Mouse (Mus musculus): Measurements from ENCODE around the gene Hyal3. TPM values are rescaled to one million over a fixed set of nuclear protein-coding genes. Genes with fewer than 3 reads are reported as not detected.

The Hyal3 gene
- polyA plus RNA-seq, 1 experiment from 2014 or later, result 1.5 TPM

GRCm38 (mm10) chr9:107579023-107579900, 1.4 kb upstream of the Hyal3 start:
- peaks cover 7% of the 10 kb centered on the region; the same call in 1 of the 2 replicates for H3K36me3 ChIP-seq (ENCODE audit: control insufficient read depth, insufficient read depth, low read length)
- H3K27me3 ChIP-seq (replicated peaks; ENCODE audit: control insufficient read depth, insufficient read depth, low read length), result no peaks in the 10 kb centered on the region
- H3K4me1 ChIP-seq (replicated peaks; ENCODE audit: control insufficient read depth, insufficient read depth, low read length), result peaks cover 35% of the 10 kb centered on the region
- WGBS, result 95% methylated on average over 14 of the region's 14 CpGs
- H3K4me2 ChIP-seq, result no peak overlapping the region
- H3K9ac ChIP-seq (ENCODE audit: low read depth, low read length), result no peak overlapping the region
- H3K9me3 ChIP-seq (ENCODE audit: control insufficient read depth, low read length), result no peaks in the 10 kb centered on the region
- no peak overlapping the region for H3K27ac ChIP-seq (ENCODE audit: low read depth, low read length)
- ATAC-seq (replicated peaks; ENCODE audit: low FRiP score) (no peak), DNase-seq (ENCODE audit: low spot score) (no peak)
- no peak overlapping the region for H3K4me3 ChIP-seq (ENCODE audit: low read depth, low read length)

- Histone ChIP-seq H3K27me3 (replicated peaks; ENCODE audit: control insufficient read depth, insufficient read depth, low read length) (no peaks in the 10 kb centered on the region), H3K4me1 (replicated peaks; ENCODE audit: control insufficient read depth, insufficient read depth, low read length) (peaks cover 32% of the 10 kb centered on the region), H3K27ac (ENCODE audit: low read depth, low read length) (peak overlapping the region; percentile 95), H3K4me3 (ENCODE audit: low read depth, low read length) (peak overlapping the region; percentile 60), H3K9me3 (ENCODE audit: control insufficient read depth, low read length) (no peaks in the 10 kb centered on the region), H3K36me3 (ENCODE audit: control insufficient read depth, insufficient read depth, low read length) (peaks cover 7% of the 10 kb centered on the region; the same call in 1 of the 2 replicates), H3K4me2 (peak overlapping the region; percentile 89), H3K9ac (ENCODE audit: low read depth, low read length) (peak overlapping the region; percentile 86)
- WGBS, result 52% methylated on average over 4 of the region's 4 CpGs
- DNase-seq (ENCODE audit: low spot score) (no peak), ATAC-seq (replicated peaks; ENCODE audit: low FRiP score) (no peak)
Measured at GRCm38 (mm10) chr9:107581584-107581983, 966 bp downstream of the Hyal3 start.

- DNase-seq (ENCODE audit: low spot score), result no peak
- peak overlapping the region; percentile 34; the same call in 1 of the 2 replicates for H3K27ac ChIP-seq (ENCODE audit: low read depth, low read length)
- no peaks in the 10 kb centered on the region for H3K9me3 ChIP-seq (ENCODE audit: control insufficient read depth, low read length)
- peaks cover 7% of the 10 kb centered on the region; the same call in 1 of the 2 replicates for H3K36me3 ChIP-seq (ENCODE audit: control insufficient read depth, insufficient read depth, low read length)
- peaks cover 27% of the 10 kb centered on the region for H3K4me1 ChIP-seq (replicated peaks; ENCODE audit: control insufficient read depth, insufficient read depth, low read length)
- WGBS, result 88% methylated on average over 7 of the region's 7 CpGs
- H3K4me3 ChIP-seq (ENCODE audit: low read depth, low read length), result 0 out of 2 replicates have a peak overlapping the region, but pooled peaks have one; percentile 5
- H3K4me2 ChIP-seq, result peak overlapping the region; percentile 89
- H3K9ac ChIP-seq (ENCODE audit: low read depth, low read length), result peak overlapping the region; percentile 86
- ATAC-seq (replicated peaks; ENCODE audit: low FRiP score), result no peak
- H3K27me3 ChIP-seq (replicated peaks; ENCODE audit: control insufficient read depth, insufficient read depth, low read length), result no peaks in the 10 kb centered on the region
Measured at GRCm38 (mm10) chr9:107582509-107583062, 2.0 kb downstream of the Hyal3 start.

- 89% methylated on average over 14 of the region's 14 CpGs for WGBS
- no peak overlapping the region for H3K4me2 ChIP-seq
- no peak overlapping the region for H3K9ac ChIP-seq (ENCODE audit: low read depth, low read length)
- no peaks in the 10 kb centered on the region for H3K9me3 ChIP-seq (ENCODE audit: control insufficient read depth, low read length)
- DNase-seq (ENCODE audit: low spot score) (no peak), ATAC-seq (replicated peaks; ENCODE audit: low FRiP score) (no peak)
- H3K36me3 ChIP-seq (ENCODE audit: control insufficient read depth, insufficient read depth, low read length), result peaks cover 7% of the 10 kb centered on the region; the same call in 1 of the 2 replicates
- H3K4me1 ChIP-seq (replicated peaks; ENCODE audit: control insufficient read depth, insufficient read depth, low read length), result peaks cover 27% of the 10 kb centered on the region
- no peak overlapping the region for H3K4me3 ChIP-seq (ENCODE audit: low read depth, low read length)
- no peaks in the 10 kb centered on the region for H3K27me3 ChIP-seq (replicated peaks; ENCODE audit: control insufficient read depth, insufficient read depth, low read length)
- no peak overlapping the region for H3K27ac ChIP-seq (ENCODE audit: low read depth, low read length)
Measured at GRCm38 (mm10) chr9:107583174-107583573, 2.6 kb downstream of the Hyal3 start.

GRCm38 (mm10) chr9:107586504-107586903, 5.9 kb downstream of the Hyal3 start:
- Histone ChIP-seq H3K36me3 (ENCODE audit: control insufficient read depth, insufficient read depth, low read length) (peaks cover 26% of the 10 kb centered on the region), H3K9ac (ENCODE audit: low read depth, low read length) (peak overlapping the region; percentile 69), H3K4me2 (peak overlapping the region; percentile 65), H3K27ac (ENCODE audit: low read depth, low read length) (peak overlapping the region; percentile 97), H3K9me3 (ENCODE audit: control insufficient read depth, low read length) (no peaks in the 10 kb centered on the region), H3K27me3 (replicated peaks; ENCODE audit: control insufficient read depth, insufficient read depth, low read length) (no peaks in the 10 kb centered on the region), H3K4me1 (replicated peaks; ENCODE audit: control insufficient read depth, insufficient read depth, low read length) (peaks cover 47% of the 10 kb centered on the region), H3K4me3 (ENCODE audit: low read depth, low read length) (peak overlapping the region; percentile 91)
- 84% methylated on average over 5 of the region's 5 CpGs for WGBS
- no peak for ATAC-seq (replicated peaks; ENCODE audit: low FRiP score)
- no peak for DNase-seq (ENCODE audit: low spot score)

GRCm38 (mm10) chr9:107586974-107587832, 6.6 kb downstream of the Hyal3 start, which contains the start of gene Ifrd2:
Ifrd2 (plus strand) TSS chr9:107587642.
- Histone ChIP-seq H3K36me3 (ENCODE audit: control insufficient read depth, insufficient read depth, low read length) (peaks cover 33% of the 10 kb centered on the region), H3K4me2 (peak within 1 kb of the TSS; percentile 83), H3K9ac (ENCODE audit: low read depth, low read length) (peak within 1 kb of the TSS; percentile 96), H3K4me3 (ENCODE audit: low read depth, low read length) (peak within 1 kb of the TSS; percentile 91), H3K27me3 (replicated peaks; ENCODE audit: control insufficient read depth, insufficient read depth, low read length) (no peaks in the 10 kb centered on the region), H3K4me1 (replicated peaks; ENCODE audit: control insufficient read depth, insufficient read depth, low read length) (peaks cover 41% of the 10 kb centered on the region), H3K27ac (ENCODE audit: low read depth, low read length) (peak within 1 kb of the TSS; percentile 98), H3K9me3 (ENCODE audit: control insufficient read depth, low read length) (no peaks in the 10 kb centered on the region)
- ATAC-seq (replicated peaks; ENCODE audit: low FRiP score) (peak; percentile 94), DNase-seq (ENCODE audit: low spot score) (peak; percentile 94)
- WGBS, result 11% methylated on average over 46 of the region's 46 CpGs

GRCm38 (mm10) chr9:107587833-107588639, 7.4 kb downstream of the Hyal3 start:
- ATAC-seq (replicated peaks; ENCODE audit: low FRiP score) (0 out of 2 replicates have a peak, but pooled peaks have one; percentile 13), DNase-seq (ENCODE audit: low spot score) (no peak)
- H3K36me3 ChIP-seq (ENCODE audit: control insufficient read depth, insufficient read depth, low read length), result peaks cover 35% of the 10 kb centered on the region
- peak overlapping the region; percentile 98 for H3K27ac ChIP-seq (ENCODE audit: low read depth, low read length)
- no peaks in the 10 kb centered on the region for H3K27me3 ChIP-seq (replicated peaks; ENCODE audit: control insufficient read depth, insufficient read depth, low read length)
- H3K9me3 ChIP-seq (ENCODE audit: control insufficient read depth, low read length), result no peaks in the 10 kb centered on the region
- H3K4me3 ChIP-seq (ENCODE audit: low read depth, low read length), result peak overlapping the region; percentile 91
- peak overlapping the region; percentile 96 for H3K9ac ChIP-seq (ENCODE audit: low read depth, low read length)
- H3K4me1 ChIP-seq (replicated peaks; ENCODE audit: control insufficient read depth, insufficient read depth, low read length), result peaks cover 35% of the 10 kb centered on the region
- 1% methylated on average over 33 of the region's 33 CpGs for WGBS
- peak overlapping the region; percentile 83 for H3K4me2 ChIP-seq

All from liver, embryonic 11.5 days (tissue).